Comparison of ENCODE assay signal across 8 mouse cellular contexts in the genomic region with DNA sequence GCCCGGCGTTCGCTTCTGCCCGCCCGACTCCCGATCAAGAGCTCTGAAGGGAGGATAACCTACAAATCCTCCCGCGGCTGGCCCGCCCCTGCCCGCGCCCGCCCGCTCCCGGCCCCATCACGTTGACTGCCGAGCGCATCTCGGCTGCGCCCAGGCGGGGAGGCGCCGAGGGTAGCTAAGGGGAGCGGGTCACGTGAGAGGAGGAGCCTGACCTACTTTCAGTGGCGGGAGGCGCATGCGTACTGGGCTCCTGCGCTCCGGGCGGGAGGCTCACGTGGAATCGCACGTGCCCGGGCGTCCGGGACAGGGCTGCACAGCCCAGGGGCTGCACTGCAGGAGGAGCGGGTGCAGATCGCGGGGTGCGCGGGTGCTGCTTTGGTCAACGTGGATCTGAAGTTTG. TPM values are rescaled to one million over a fixed set of nuclear protein-coding genes. Genes with fewer than 3 reads are reported as not detected.
A peak's percentile ranks its signal among the peaks of the same experiment; 100 is the strongest.
DNase-seq lines count a peak whose midpoint lies in the region; ATAC-seq and TF ChIP-seq lines count a peak whose summit lies in the region.

No protein-coding gene starts in this region.

- TF ChIP-seq EP300 in liver, postnatal 0 days (IDR thresholded peaks at IDR 0.05; ENCODE audit: low read depth), result no peak

- peaks cover 85% of the 10 kb centered on the region for H3K27me3 ChIP-seq in E14TG2a.4 (ENCODE audit: insufficient read depth, low read length)
- H3K27me3 ChIP-seq in forebrain, embryonic 15.5 days, result peaks cover 7% of the 10 kb centered on the region; the same call in 1 of the 2 replicates
- peaks cover 8% of the 10 kb centered on the region for H3K27me3 ChIP-seq in liver, postnatal 0 days (ENCODE audit: insufficient read depth, low read length)

- under 1% methylated on average over 42 of the region's 42 CpGs for WGBS in forebrain, embryonic 15.5 days
- whole genome bisulfite sequencing in liver, postnatal 0 days (ENCODE audit: insufficient replicate concordance), result 3% methylated on average over 40 of the region's 42 CpGs

- intact Hi-C loops in heart, postnatal 25 days (cut with DNase I), result loop anchor here (1.0 to 5.0 kb wide), 4 partner anchors 27 to 199 kb away; no protein-coding TSS in a partner anchor

- peak; percentile 99 for DNase-seq in cerebellum, adult 11 months
- DNase-seq in heart, postnatal 25 days (ENCODE audit: low spot score), result peak; percentile 98
- DNase-seq in layer of hippocampus, adult 11-12 months (ENCODE audit: low spot score), result peak; percentile 99
- DNase-seq in liver, postnatal 0 days, result peak; percentile 91
- peak; percentile 98 for DNase-seq in testis, postnatal 14 days (ENCODE audit: low spot score)

- no peak for TF ChIP-seq CTCF in E14TG2a.4 (conservative IDR thresholded peaks at IDR 0.05; ENCODE audit: low read length)
- no peak for TF ChIP-seq CTCF in liver, postnatal 0 days (IDR thresholded peaks at IDR 0.05; ENCODE audit: low read depth)

- H3K27ac ChIP-seq in forebrain, embryonic 15.5 days (replicated peaks), result no peak overlapping the region
- no peak overlapping the region for H3K27ac ChIP-seq in liver, postnatal 0 days (ENCODE audit: low read depth)

- no peaks in the 10 kb centered on the region for H3K36me3 ChIP-seq in E14TG2a.4 (ENCODE audit: insufficient read depth, low read length)
- no peaks in the 10 kb centered on the region for H3K36me3 ChIP-seq in forebrain, embryonic 15.5 days
- H3K36me3 ChIP-seq in liver, postnatal 0 days (replicated peaks; ENCODE audit: insufficient read depth, low read length), result no peaks in the 10 kb centered on the region

- peak overlapping the region; percentile 44 for H3K9ac ChIP-seq in forebrain, embryonic 15.5 days (replicated peaks)
- H3K9ac ChIP-seq in liver, postnatal 0 days (replicated peaks), result no peak overlapping the region

- no peaks in the 10 kb centered on the region; the same call in 1 of the 2 replicates for H3K9me3 ChIP-seq in E14TG2a.4 (ENCODE audit: low read length)
- no peaks in the 10 kb centered on the region for H3K9me3 ChIP-seq in forebrain, embryonic 15.5 days
- H3K9me3 ChIP-seq in liver, postnatal 0 days (ENCODE audit: low read length), result no peaks in the 10 kb centered on the region

- H3K4me1 ChIP-seq in E14TG2a.4 (replicated peaks; ENCODE audit: low read depth, low read length), result peaks cover 31% of the 10 kb centered on the region
- peaks cover 10% of the 10 kb centered on the region for H3K4me1 ChIP-seq in forebrain, embryonic 15.5 days
- peaks cover 3% of the 10 kb centered on the region; the same call in 1 of the 2 replicates for H3K4me1 ChIP-seq in liver, postnatal 0 days (ENCODE audit: insufficient read depth)

- peak overlapping the region; percentile 37; the same call in 1 of the 2 replicates for H3K4me3 ChIP-seq in E14TG2a.4 (replicated peaks; ENCODE audit: low read length)
- peak overlapping the region; percentile 38 for H3K4me3 ChIP-seq in forebrain, embryonic 15.5 days
- peak overlapping the region; percentile 32 for H3K4me3 ChIP-seq in liver, postnatal 0 days (ENCODE audit: low read depth, low read length)

- peak overlapping the region; percentile 74 for H3K4me2 ChIP-seq in forebrain, embryonic 15.5 days (replicated peaks)
- H3K4me2 ChIP-seq in liver, postnatal 0 days (ENCODE audit: low read depth, low read length), result peak overlapping the region; percentile 61

- peak; percentile 100 for ATAC-seq in forebrain, embryonic 15.5 days (replicated peaks)
- peak; percentile 100 for ATAC-seq in liver, postnatal 0 days
- 0 out of 2 replicates have a peak, but pooled peaks have one; percentile 6 for ATAC-seq in neutrophil, adult 5-6 weeks (ENCODE audit: extremely low read depth, insufficient number of reproducible peaks, low FRiP score, poor library complexity, severe bottlenecking)

RNA-seq across cellular contexts. Expression of gene Hlf, which starts 27.2 kb away (rescaled TPM):
- 4.2 TPM in 2 replicates for polyA plus RNA-seq in forebrain, embryonic 15.5 days (2015; fragmentation: Nextera tagmentation; extraction: Ambion mirVana)
- total RNA-seq in heart, postnatal 25 days (2021), result 10 to 100 TPM; 16.3 to 25.0 TPM
- 8.8 and 9.6 TPM in 2 replicates for polyA plus RNA-seq in liver, postnatal 0 days (2015; fragmentation: Nextera tagmentation; extraction: Ambion mirVana)
- 0.37 TPM in 1 of 2 replicates, not detected in the other for total RNA-seq in neutrophil, adult 5-6 weeks (2017)

Comparison
In these comparisons a context has a peak if more than half of its experiments do, and no peak if none do; other contexts are left out.
1. ATAC-seq: peak in every context shown above with its lines; median percentile 100 in forebrain, embryonic 15.5 days; 100 in liver, postnatal 0 days; 6 in neutrophil, adult 5-6 weeks.
2. RNA of gene Hlf, which starts 27.2 kb away (total RNA-seq): 16.3 to 25.0 TPM in heart, postnatal 25 days; 0.37 TPM in neutrophil, adult 5-6 weeks; every median in the first group is over 10 times any median in the second.
3. Peak in every context shown above with its lines, with median percentiles within 50 percentile points of each other: H3K4me3 ChIP-seq and DNase-seq.